Mouse (Mus musculus): Measurements from ENCODE around the gene A430078G23Rik. TPM values are rescaled to one million over a fixed set of nuclear protein-coding genes. Genes with fewer than 3 reads are reported as not detected.
A peak's percentile ranks its signal among the peaks of the same experiment; 100 is the strongest.
"Not testable (repeated sequence)": the region's sequence is repeated elsewhere in the genome, so short reads cannot be mapped to it uniquely, and the experiment has no call there.

Gene A430078G23Rik
- total RNA-seq (2014; fragmentation: Nextera tagmentation) (18.7 and 25.6 TPM in 2 replicates), total RNA-seq (2017) (10.5 and 14.7 TPM in 2 replicates)

- ATAC-seq (replicated peaks; ENCODE audit: poor library complexity, severe bottlenecking): peak; percentile 61
Measured at GRCm38 (mm10) chr8:3353189-3353810, at the start of gene A430078G23Rik. A430078G23Rik (plus strand) TSS chr8:3353415.

GRCm38 (mm10) chr8:3308205-3308800 is 44.9 kb upstream of the A430078G23Rik start:
- ATAC-seq (replicated peaks; ENCODE audit: poor library complexity, severe bottlenecking): peak; percentile 84

- no peak for ATAC-seq (replicated peaks; ENCODE audit: poor library complexity, severe bottlenecking)
Measured at GRCm38 (mm10) chr8:3309636-3310035, 43.6 kb upstream of the A430078G23Rik start.

- peak; percentile 8; the same call in 1 of the 2 replicates for ATAC-seq (replicated peaks; ENCODE audit: poor library complexity, severe bottlenecking)
Measured at GRCm38 (mm10) chr8:3311482-3311881, 41.7 kb upstream of the A430078G23Rik start.

GRCm38 (mm10) chr8:3313417-3313816 is 39.8 kb upstream of the A430078G23Rik start:
- peak; percentile 70 for ATAC-seq (replicated peaks; ENCODE audit: poor library complexity, severe bottlenecking)

GRCm38 (mm10) chr8:3313843-3314242 is 39.4 kb upstream of the A430078G23Rik start:
- ATAC-seq (replicated peaks; ENCODE audit: poor library complexity, severe bottlenecking): peak; percentile 86

- no peak for ATAC-seq (replicated peaks; ENCODE audit: poor library complexity, severe bottlenecking)
Measured at GRCm38 (mm10) chr8:3314345-3314744, 38.9 kb upstream of the A430078G23Rik start.

- no peak for ATAC-seq (replicated peaks; ENCODE audit: poor library complexity, severe bottlenecking)
Measured at GRCm38 (mm10) chr8:3316585-3316984, 36.6 kb upstream of the A430078G23Rik start.

- not testable (repeated sequence) for ATAC-seq (replicated peaks; ENCODE audit: poor library complexity, severe bottlenecking)
Measured at GRCm38 (mm10) chr8:3319267-3319666, 33.9 kb upstream of the A430078G23Rik start.

- no peak for ATAC-seq (replicated peaks; ENCODE audit: poor library complexity, severe bottlenecking)
Measured at GRCm38 (mm10) chr8:3324253-3324652, 29.0 kb upstream of the A430078G23Rik start.

- peak; percentile 57 for ATAC-seq (replicated peaks; ENCODE audit: poor library complexity, severe bottlenecking)
Measured at GRCm38 (mm10) chr8:3327056-3327455, 26.2 kb upstream of the A430078G23Rik start.

GRCm38 (mm10) chr8:3327538-3328245 is 25.5 kb upstream of the A430078G23Rik start:
- peak; percentile 80 for ATAC-seq (replicated peaks; ENCODE audit: poor library complexity, severe bottlenecking)

GRCm38 (mm10) chr8:3330662-3331061 is 22.6 kb upstream of the A430078G23Rik start:
- ATAC-seq (replicated peaks; ENCODE audit: poor library complexity, severe bottlenecking): peak; percentile 75

- ATAC-seq (replicated peaks; ENCODE audit: poor library complexity, severe bottlenecking): no peak
Measured at GRCm38 (mm10) chr8:3331692-3332091, 21.5 kb upstream of the A430078G23Rik start.

GRCm38 (mm10) chr8:3335881-3336280 is 17.3 kb upstream of the A430078G23Rik start:
- peak; percentile 61 for ATAC-seq (replicated peaks; ENCODE audit: poor library complexity, severe bottlenecking)

- ATAC-seq (replicated peaks; ENCODE audit: poor library complexity, severe bottlenecking): peak; percentile 92
Measured at GRCm38 (mm10) chr8:3336658-3337524, 16.3 kb upstream of the A430078G23Rik start.

- not testable (repeated sequence) for ATAC-seq (replicated peaks; ENCODE audit: poor library complexity, severe bottlenecking)
Measured at GRCm38 (mm10) chr8:3337525-3337824, 15.7 kb upstream of the A430078G23Rik start.

GRCm38 (mm10) chr8:3337971-3338370 is 15.2 kb upstream of the A430078G23Rik start:
- no peak for ATAC-seq (replicated peaks; ENCODE audit: poor library complexity, severe bottlenecking)

- not testable (repeated sequence) for ATAC-seq (replicated peaks; ENCODE audit: poor library complexity, severe bottlenecking)
Measured at GRCm38 (mm10) chr8:3340711-3341110, 12.5 kb upstream of the A430078G23Rik start.

GRCm38 (mm10) chr8:3345337-3345736 is 7.9 kb upstream of the A430078G23Rik start:
- ATAC-seq (replicated peaks; ENCODE audit: poor library complexity, severe bottlenecking): no peak

Measured in granulocyte monocyte progenitor cell, adult 5-6 weeks (primary cell).